Mouse (Mus musculus) heart, embryonic 10.5 days (tissue): Measurements from ENCODE around the gene Hoxc5. TPM values are rescaled to one million over a fixed set of nuclear protein-coding genes. Genes with fewer than 3 reads are reported as not detected.
A peak's percentile ranks its signal among the peaks of the same experiment; 100 is the strongest.

Experiments used
- DNase-seq: peaks from one replicate; pipeline ENCODE4 v3.0.0-alpha.2; 2017; ENCODE audit warnings: low spot score
- H3K27ac ChIP-seq: fragments of 300-500 bp; sonication (generic); 2 replicates; pipeline ENCODE4 v1.5.1; 2016; ENCODE audit warnings: mild to moderate bottlenecking
- H3K27me3 ChIP-seq: fragments of 300-500 bp; sonication (generic); 2 replicates; pipeline ENCODE4 v1.6.1; 2016; ENCODE audit warnings: mild to moderate bottlenecking; ENCODE audit not compliant: poor library complexity, insufficient read depth, severe bottlenecking
- H3K36me3 ChIP-seq: fragments of 300-500 bp; sonication (generic); 2 replicates; pipeline ENCODE4 v1.6.1; 2016; ENCODE audit warnings: mild to moderate bottlenecking, moderate library complexity
- H3K4me1 ChIP-seq: fragments of 300-500 bp; sonication (generic); 2 replicates; pipeline ENCODE4 v1.6.1; 2016; ENCODE audit warnings: mild to moderate bottlenecking
- H3K4me3 ChIP-seq: fragments of 300-500 bp; sonication (generic); 2 replicates; pipeline ENCODE4 v1.5.1; 2016; ENCODE audit warnings: mild to moderate bottlenecking, moderate library complexity
- H3K9me3 ChIP-seq: fragments of 300-500 bp; sonication (generic); 2 replicates; pipeline ENCODE4 v1.6.1; 2016; ENCODE audit warnings: mild to moderate bottlenecking, moderate library complexity
- WGBS: fragments of 180-500 bp; shearing (Covaris S2); methylation state at CpG from one replicate; pipeline ENCODE4 v1.1.7; 2016; 5-methylcytosine and 5-hydroxymethylcytosine counted together
- polyA plus RNA-seq: library from polyadenylated mRNA; unstranded; fragments of >200 nt; fragmentation: Nextera tagmentation; extraction: Ambion mirVana; gene quantifications from 2 replicates; pipeline ENCODE4 v1.2.1, GENCODE M21; 2016

Gene Hoxc5
- polyA plus RNA-seq, 1 experiment from 2014 or later, result 5.5 TPM

DNA sequence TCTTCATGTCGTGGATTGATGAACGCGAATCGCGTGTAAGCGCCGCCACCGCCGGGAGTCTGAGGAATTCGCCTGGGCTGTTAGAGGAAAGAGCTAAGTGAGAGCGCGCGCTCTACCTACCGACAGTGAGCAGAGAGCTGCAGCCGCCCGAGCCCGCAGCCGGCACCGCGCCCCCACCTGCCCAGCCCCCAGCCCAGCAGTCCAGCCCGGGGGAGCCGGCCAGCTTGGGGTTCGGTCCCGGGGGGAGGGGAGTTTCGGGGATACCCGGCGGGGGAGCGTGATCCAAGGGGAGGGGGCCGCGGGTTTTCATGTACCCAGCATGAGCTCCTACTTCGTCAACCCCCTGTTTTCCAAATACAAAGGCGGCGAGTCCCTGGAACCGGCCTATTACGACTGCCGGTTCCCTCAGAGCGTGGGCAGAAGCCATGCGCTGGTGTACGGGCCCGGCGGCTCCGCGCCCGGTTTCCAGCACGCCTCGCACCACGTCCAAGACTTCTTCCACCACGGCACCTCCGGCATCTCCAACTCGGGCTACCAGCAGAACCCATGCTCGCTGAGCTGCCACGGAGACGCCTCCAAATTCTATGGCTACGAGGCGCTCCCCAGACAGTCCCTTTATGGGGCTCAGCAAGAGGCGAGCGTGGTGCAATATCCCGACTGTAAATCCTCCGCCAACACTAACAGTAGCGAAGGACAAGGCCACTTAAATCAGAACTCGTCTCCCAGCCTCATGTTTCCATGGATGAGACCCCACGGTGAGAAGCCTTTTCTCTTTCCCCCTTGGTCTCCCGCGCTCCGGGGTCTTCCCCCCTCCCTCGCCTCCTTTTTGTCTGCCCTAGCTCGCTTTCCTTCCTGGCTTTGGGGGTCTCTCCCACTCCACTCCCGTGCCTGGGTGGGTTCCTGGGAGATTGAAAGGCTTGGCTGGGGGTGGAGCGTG, 23.5 kb downstream of the Hoxc5 start, which contains the start of gene Hoxc8:
Gene Hoxc8, plus strand, starts transcription at position 147 of the 937 bp plus-strand sequence.
- no peak for DNase-seq
- WGBS, result 1% methylated on average over 66 of the region's 69 CpGs
- no peak within 1 kb of the TSS for H3K27ac ChIP-seq
- H3K4me1 ChIP-seq, result peaks cover 9% of the 10 kb centered on the region; the same call in 1 of the 2 replicates
- H3K27me3 ChIP-seq, result peaks cover 99% of the 10 kb centered on the region
- no peaks in the 10 kb centered on the region for H3K9me3 ChIP-seq
- H3K4me3 ChIP-seq, result peak within 1 kb of the TSS; percentile 36
- H3K36me3 ChIP-seq, result no peaks in the 10 kb centered on the region

GRCm38 (mm10) chr15:102991782-102992181, 24.5 kb downstream of the Hoxc5 start:
- no peak overlapping the region for H3K4me3 ChIP-seq
- H3K27ac ChIP-seq, result no peak overlapping the region
- H3K9me3 ChIP-seq, result no peaks in the 10 kb centered on the region
- WGBS, result 2% methylated on average over 7 of the region's 7 CpGs
- H3K36me3 ChIP-seq, result no peaks in the 10 kb centered on the region
- H3K4me1 ChIP-seq, result peaks cover 9% of the 10 kb centered on the region; the same call in 1 of the 2 replicates
- no peak for DNase-seq
- peaks cover 99% of the 10 kb centered on the region for H3K27me3 ChIP-seq

- no peaks in the 10 kb centered on the region for H3K36me3 ChIP-seq
- no peak overlapping the region for H3K4me3 ChIP-seq
- H3K27me3 ChIP-seq, result peaks cover 99% of the 10 kb centered on the region
- no peaks in the 10 kb centered on the region for H3K9me3 ChIP-seq
- no peak for DNase-seq
- WGBS, result under 1% methylated on average over 11 of the region's 11 CpGs
- H3K27ac ChIP-seq, result no peak overlapping the region
- H3K4me1 ChIP-seq, result peaks cover 9% of the 10 kb centered on the region; the same call in 1 of the 2 replicates
Observed at GRCm38 (mm10) chr15:102992206-102992605, 25.0 kb downstream of the Hoxc5 start.

DNA sequence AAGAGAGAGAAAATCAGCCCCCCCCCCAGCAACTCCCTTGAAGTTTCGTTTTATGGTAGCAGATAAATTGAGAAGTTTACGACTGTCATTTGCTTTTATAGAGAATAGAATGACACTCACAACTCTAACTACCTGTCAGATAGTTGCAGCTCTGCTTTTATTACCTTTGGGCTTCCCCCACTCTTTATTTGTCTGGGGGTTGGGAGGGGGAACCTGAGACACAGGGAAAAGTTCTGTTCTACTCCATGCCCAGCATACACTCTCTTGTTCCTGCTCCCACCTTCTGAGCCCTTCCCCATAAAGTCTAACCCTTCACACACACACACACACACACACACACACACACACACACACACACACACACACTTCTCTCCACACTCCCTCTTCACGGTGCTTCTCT, 25.6 kb downstream of the Hoxc5 start:
- WGBS, result 4% methylated on average over 3 of the region's 3 CpGs

DNA sequence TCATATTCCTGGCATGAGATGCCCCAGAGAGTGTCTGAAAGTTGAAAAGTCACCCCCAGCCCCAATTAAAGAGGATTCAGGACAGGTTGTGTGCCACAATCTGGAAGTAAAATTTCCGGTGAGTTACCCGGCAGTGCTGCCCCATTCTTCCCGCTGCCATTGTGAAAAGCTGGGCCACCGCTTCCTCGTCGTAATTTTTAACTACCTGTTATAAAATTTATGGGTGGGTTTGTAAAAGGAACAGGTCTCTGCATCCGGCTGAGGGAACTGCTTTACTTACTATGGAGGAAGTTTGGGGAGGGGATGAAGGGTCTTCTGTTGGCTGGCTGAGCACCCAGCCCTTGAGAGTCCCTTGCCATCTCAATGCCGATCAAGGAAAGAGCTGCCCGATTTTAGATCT, 29.3 kb downstream of the Hoxc5 start:
- H3K4me1 ChIP-seq, result peaks cover 32% of the 10 kb centered on the region
- no peak for DNase-seq
- 1% methylated on average over 9 of the region's 9 CpGs for WGBS

More for the DNA sequence above, 25.6 kb downstream of the Hoxc5 start:
- no peak overlapping the region for H3K4me3 ChIP-seq
- H3K27ac ChIP-seq, result no peak overlapping the region
- H3K4me1 ChIP-seq, result peaks cover 9% of the 10 kb centered on the region; the same call in 1 of the 2 replicates
- no peaks in the 10 kb centered on the region for H3K36me3 ChIP-seq
- no peaks in the 10 kb centered on the region for H3K9me3 ChIP-seq
- H3K27me3 ChIP-seq, result peaks cover 99% of the 10 kb centered on the region
- DNase-seq, result no peak

GRCm38 (mm10) chr15:102997431-102997830, 30.2 kb downstream of the Hoxc5 start:
- Histone ChIP-seq H3K4me3 (no peak overlapping the region), H3K4me1 (peaks cover 32% of the 10 kb centered on the region), H3K36me3 (no peaks in the 10 kb centered on the region), H3K9me3 (no peaks in the 10 kb centered on the region), H3K27ac (no peak overlapping the region), H3K27me3 (peaks cover 99% of the 10 kb centered on the region)
- no peak for DNase-seq
- WGBS, result 0% methylated on average over 3 of the region's 3 CpGs

More for the DNA sequence above, 29.3 kb downstream of the Hoxc5 start:
- Histone ChIP-seq H3K36me3 (no peaks in the 10 kb centered on the region), H3K27ac (no peak overlapping the region), H3K9me3 (no peaks in the 10 kb centered on the region), H3K27me3 (peaks cover 99% of the 10 kb centered on the region), H3K4me3 (no peak overlapping the region)

DNA sequence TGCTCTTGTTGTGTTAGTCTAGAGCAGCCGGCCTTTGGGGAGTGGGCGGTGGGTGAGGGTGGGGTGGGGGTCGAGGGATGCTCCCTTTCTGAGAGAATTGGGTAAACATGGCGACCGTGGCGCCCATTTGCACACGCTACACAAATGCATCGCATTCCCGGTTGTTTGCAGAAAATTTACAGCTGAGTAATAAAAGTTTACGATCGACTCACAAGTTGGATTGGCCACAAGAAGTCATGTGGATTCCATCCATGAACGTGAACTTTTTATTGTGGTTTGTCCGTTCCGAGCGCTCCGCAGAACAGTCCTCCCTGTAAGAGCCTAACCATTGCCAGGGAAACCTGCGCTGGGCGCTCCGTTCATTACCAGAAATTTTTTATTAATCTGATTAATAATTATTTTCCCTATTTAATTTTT, 30.7 kb downstream of the Hoxc5 start, which contains the start of gene Hoxc6:
Gene Hoxc6, plus strand, starts transcription at position 319 of the 417 bp plus-strand sequence.
- peaks cover 99% of the 10 kb centered on the region for H3K27me3 ChIP-seq
- peak within 1 kb of the TSS; percentile 63 for H3K4me3 ChIP-seq
- 2% methylated on average over 19 of the region's 19 CpGs for WGBS
- no peaks in the 10 kb centered on the region for H3K36me3 ChIP-seq
- peaks cover 32% of the 10 kb centered on the region for H3K4me1 ChIP-seq
- DNase-seq, result no peak
- peak within 1 kb of the TSS; percentile 60; the same call in 1 of the 2 replicates for H3K27ac ChIP-seq
- no peaks in the 10 kb centered on the region for H3K9me3 ChIP-seq

DNA sequence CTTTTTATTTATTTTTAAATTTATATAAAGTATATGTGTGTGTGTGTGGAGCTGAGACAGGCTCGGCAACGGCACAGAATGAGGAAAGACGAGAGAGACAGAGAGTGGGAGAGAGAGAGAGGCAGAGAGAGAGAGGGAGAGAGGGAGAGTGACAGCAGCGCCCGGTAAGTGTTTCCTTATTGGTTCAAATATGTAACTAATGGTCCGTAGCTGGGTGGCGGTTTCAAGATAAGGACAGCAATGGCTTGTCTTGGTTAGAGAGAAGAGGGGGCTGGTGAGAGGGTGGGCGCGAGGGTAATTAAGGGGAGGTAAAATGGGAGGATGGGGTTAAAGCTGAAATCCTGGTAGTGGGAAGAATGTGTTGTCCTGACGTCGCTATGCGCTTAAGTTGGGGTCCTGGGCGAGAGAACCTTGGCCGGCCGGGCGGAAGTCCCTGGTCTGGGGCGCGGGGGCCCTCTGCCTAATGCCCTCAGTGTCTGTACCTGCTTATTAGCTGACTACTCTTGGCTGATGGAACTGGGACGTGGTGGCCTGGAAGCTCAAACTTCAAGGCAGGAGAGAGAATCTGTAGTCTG, 31.5 kb downstream of the Hoxc5 start:
- no peak for DNase-seq
- Histone ChIP-seq H3K27ac (peak overlapping the region; percentile 60; the same call in 1 of the 2 replicates), H3K9me3 (no peaks in the 10 kb centered on the region), H3K27me3 (peaks cover 100% of the 10 kb centered on the region), H3K36me3 (no peaks in the 10 kb centered on the region), H3K4me1 (peaks cover 32% of the 10 kb centered on the region), H3K4me3 (peak overlapping the region; percentile 63)
- WGBS, result 0% methylated on average over 19 of the region's 19 CpGs

DNA sequence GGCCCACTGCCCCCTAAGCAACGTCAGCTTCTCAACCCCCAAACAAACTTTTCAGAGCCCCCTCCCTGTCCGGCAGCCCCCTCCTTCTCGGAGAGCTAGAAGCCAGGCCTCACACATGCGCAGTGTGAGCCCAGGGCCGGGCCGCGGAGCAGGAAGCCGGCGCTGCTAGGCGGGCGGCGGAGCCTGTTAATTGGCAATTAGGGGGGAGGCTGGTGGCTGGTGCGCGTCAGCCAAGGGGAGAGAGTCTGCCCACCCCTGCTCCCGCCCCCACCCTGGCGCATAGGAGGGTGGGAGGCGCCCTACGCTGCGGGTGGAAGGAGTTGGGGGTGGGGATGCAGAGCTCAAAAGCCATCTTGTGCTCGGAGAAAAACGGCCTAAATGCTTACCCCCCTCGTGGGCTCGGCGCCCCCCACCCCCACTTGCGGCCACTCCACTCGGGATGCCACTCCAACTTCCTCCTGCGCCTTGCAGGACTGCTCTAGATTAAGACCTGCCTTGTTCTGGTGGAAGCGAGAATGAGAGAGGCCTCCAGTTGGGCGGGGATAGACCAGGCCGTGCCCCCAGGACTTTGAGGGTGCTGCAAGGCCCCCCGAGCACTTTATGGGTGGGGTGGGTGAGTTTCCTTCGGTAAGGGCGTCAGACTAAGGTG, 32.1 kb downstream of the Hoxc5 start:
- Histone ChIP-seq H3K4me1 (peaks cover 32% of the 10 kb centered on the region), H3K27ac (peak overlapping the region; percentile 60; the same call in 1 of the 2 replicates), H3K4me3 (peak overlapping the region; percentile 63), H3K27me3 (peaks cover 100% of the 10 kb centered on the region), H3K9me3 (no peaks in the 10 kb centered on the region), H3K36me3 (no peaks in the 10 kb centered on the region)
- under 1% methylated on average over 33 of the region's 33 CpGs for WGBS
- no peak for DNase-seq

DNA sequence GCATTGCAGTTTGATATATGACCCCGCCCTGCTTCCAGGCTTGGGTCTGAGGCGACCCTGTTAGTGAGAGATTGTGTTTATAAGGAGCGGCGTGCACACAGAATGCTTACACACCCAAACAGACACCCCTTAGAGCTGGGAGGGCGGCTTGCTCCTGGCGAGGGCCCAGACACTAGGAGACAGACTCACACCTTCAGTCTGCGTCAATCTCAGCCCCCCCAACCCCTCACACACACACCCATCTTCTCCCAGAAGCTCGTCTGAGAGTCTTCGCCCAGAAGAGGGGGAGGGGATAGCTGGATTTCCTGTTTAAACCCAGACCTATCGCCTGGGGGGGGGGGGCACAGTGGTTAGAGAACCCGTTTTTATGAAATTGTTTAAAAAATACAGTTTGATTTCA, 32.7 kb downstream of the Hoxc5 start:
- H3K27me3 ChIP-seq, result peaks cover 100% of the 10 kb centered on the region
- H3K27ac ChIP-seq, result no peak overlapping the region
- H3K36me3 ChIP-seq, result no peaks in the 10 kb centered on the region
- H3K4me1 ChIP-seq, result peaks cover 32% of the 10 kb centered on the region
- peak overlapping the region; percentile 63 for H3K4me3 ChIP-seq
- 2% methylated on average over 11 of the region's 11 CpGs for WGBS
- H3K9me3 ChIP-seq, result no peaks in the 10 kb centered on the region
- DNase-seq, result no peak

DNA sequence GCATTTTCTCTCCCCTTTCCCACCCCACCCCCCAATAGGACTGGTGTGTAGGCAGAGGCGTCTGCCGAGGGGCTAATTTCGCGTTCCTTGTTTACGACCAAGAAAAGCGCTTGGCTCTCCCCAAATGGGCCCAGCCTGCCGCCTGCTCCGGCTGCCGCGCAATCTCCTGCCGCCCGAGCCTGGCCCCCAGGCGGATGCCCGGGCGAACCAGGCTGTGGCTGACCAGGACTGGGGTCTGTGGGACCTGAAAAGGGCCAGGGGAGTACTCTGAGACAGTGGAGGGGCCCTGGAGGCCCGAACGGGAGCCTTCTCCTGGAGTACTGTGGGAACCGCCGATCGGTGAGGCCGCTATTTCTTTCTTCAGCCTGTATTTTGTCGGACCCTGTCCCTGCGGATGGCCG, 33.3 kb downstream of the Hoxc5 start:
- DNase-seq, result no peak
- Histone ChIP-seq H3K36me3 (no peaks in the 10 kb centered on the region), H3K9me3 (no peaks in the 10 kb centered on the region), H3K4me3 (peak overlapping the region; percentile 45), H3K4me1 (peaks cover 32% of the 10 kb centered on the region), H3K27me3 (peaks cover 100% of the 10 kb centered on the region), H3K27ac (peak overlapping the region; percentile 75)
- WGBS, result 2% methylated on average over 24 of the region's 24 CpGs

DNA sequence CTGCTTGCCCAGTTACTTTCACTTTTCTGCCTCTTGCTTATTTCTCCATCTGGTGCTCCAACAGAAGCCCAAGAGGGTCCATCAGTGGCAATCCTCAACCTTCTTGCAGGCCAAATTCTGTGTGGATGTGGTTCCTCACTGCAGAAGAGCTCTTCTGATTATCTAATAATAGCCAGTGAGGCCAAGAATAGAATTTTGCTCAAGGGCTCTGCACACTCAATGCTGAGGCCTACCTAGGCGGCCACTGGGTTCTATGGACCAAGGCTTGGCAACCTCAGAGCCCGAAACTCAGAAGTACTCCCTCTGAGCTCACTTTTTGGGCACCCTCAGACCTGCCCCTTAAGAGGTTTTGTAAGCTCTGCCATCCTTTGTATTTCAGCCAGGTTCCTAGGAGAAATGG, 34.1 kb downstream of the Hoxc5 start:
- WGBS, result 14% methylated on average over 2 of the region's 2 CpGs
- Histone ChIP-seq H3K4me3 (no peak overlapping the region; the same call in 1 of the 2 replicates), H3K27ac (no peak overlapping the region)

More for the DNA sequence above, 34.1 kb downstream of the Hoxc5 start:
- Histone ChIP-seq H3K9me3 (no peaks in the 10 kb centered on the region), H3K4me1 (peaks cover 32% of the 10 kb centered on the region), H3K27me3 (peaks cover 100% of the 10 kb centered on the region), H3K36me3 (no peaks in the 10 kb centered on the region)
- DNase-seq, result no peak
